Mouse (Mus musculus) embryonic fibroblast, embryonic 13.5 days (primary cell): ENCODE data around the gene Vmn2r106.

Source experiments
- CTCF ChIP-seq: IDR thresholded peaks from 2 replicates; pipeline ENCODE4 v1.5.1; 2011; ENCODE audit warnings: mild to moderate bottlenecking, control low read depth, low read length, moderate library complexity, borderline replicate concordance; ENCODE audit not compliant: insufficient read depth
- POLR2A ChIP-seq: IDR thresholded peaks from 2 replicates; pipeline ENCODE4 v1.6.1; 2011; ENCODE audit warnings: low read depth, mild to moderate bottlenecking, control low read depth, low read length, moderate library complexity

- TF ChIP-seq POLR2A, result no peak
- TF ChIP-seq CTCF, result no peak
Observed at GRCm38 (mm10) chr17:20285453-20285852, at the start of gene Vmn2r106.
